Mouse (Mus musculus) heart, embryonic 15.5 days (tissue): ENCODE measurements around the gene Arid5b. TPM values are rescaled to one million over a fixed set of nuclear protein-coding genes. Genes with fewer than 3 reads are reported as not detected.

Source experiments
- ATAC-seq: fragments of 200-750 bp; cut with Nextera tagmentation; replicated peaks from 2 replicates; pipeline ENCODE4 v1.8.0; 2017; ENCODE audit warnings: low read depth, moderate TSS enrichment; ENCODE audit not compliant: insufficient number of reproducible peaks, insufficient read depth, low FRiP score
- H3K27ac ChIP-seq: fragments of 300-500 bp; sonication (generic); 2 replicates; pipeline ENCODE4 v1.5.1; 2015; ENCODE audit warnings: mild to moderate bottlenecking, inconsistent platforms
- H3K27me3 ChIP-seq: fragments of 300-500 bp; sonication (generic); 2 replicates; pipeline ENCODE4 v1.6.1; 2015; ENCODE audit warnings: inconsistent platforms
- H3K36me3 ChIP-seq: fragments of 300-500 bp; sonication (generic); 2 replicates; pipeline ENCODE4 v1.6.1; 2015; ENCODE audit warnings: mild to moderate bottlenecking, inconsistent platforms
- H3K4me1 ChIP-seq: fragments of 300-500 bp; sonication (generic); replicated peaks from 2 replicates; pipeline ENCODE4 v1.6.1; 2015; ENCODE audit warnings: inconsistent platforms
- H3K4me2 ChIP-seq: fragments of 300-500 bp; sonication (generic); 2 replicates; pipeline ENCODE4 v1.6.1; 2015; ENCODE audit warnings: inconsistent platforms, mild to moderate bottlenecking, moderate library complexity
- H3K4me3 ChIP-seq: fragments of 300-500 bp; sonication (generic); 2 replicates; pipeline ENCODE4 v1.5.1; 2015; ENCODE audit warnings: mild to moderate bottlenecking, inconsistent platforms
- H3K9ac ChIP-seq: fragments of 300-500 bp; sonication (generic); 2 replicates; pipeline ENCODE4 v1.6.1; 2015; ENCODE audit warnings: mild to moderate bottlenecking, inconsistent platforms
- H3K9me3 ChIP-seq: fragments of 300-500 bp; sonication (generic); replicated peaks from 2 replicates; pipeline ENCODE4 v1.6.1; 2016; ENCODE audit warnings: inconsistent platforms
- WGBS: fragments of 180-500 bp; shearing (Covaris S2); methylation state at CpG from one replicate; pipeline ENCODE4 v1.1.7; 2015; ENCODE audit warnings: mixed read lengths; 5-methylcytosine and 5-hydroxymethylcytosine counted together
- polyA plus RNA-seq: library from polyadenylated mRNA; unstranded; fragments of >200 nt; fragmentation: Nextera tagmentation; extraction: Ambion mirVana; gene quantifications from 2 replicates; pipeline ENCODE4 v1.2.1, GENCODE M21; 2015

Gene Arid5b
- polyA plus RNA-seq, 1 experiment from 2014 or later: 21.5 TPM

- WGBS: 100% methylated on average over 1 of the region's 1 CpGs
These were observed 220.2 kb downstream of the Arid5b start for GRCm38 (mm10) chr10:68058378-68058777.

GRCm38 (mm10) chr10:68057841-68058240 is 220.7 kb downstream of the Arid5b start:
- Histone ChIP-seq H3K4me1 (0 out of 2 replicates have a peak, but pooled peaks cover 3% of the 10 kb centered on the region), H3K9ac (no peak overlapping the region), H3K27ac (no peak overlapping the region), H3K36me3 (no peaks in the 10 kb centered on the region), H3K9me3 (no peaks in the 10 kb centered on the region), H3K27me3 (no peaks in the 10 kb centered on the region), H3K4me2 (no peak overlapping the region), H3K4me3 (no peak overlapping the region)
- 94% methylated on average over 3 of the region's 3 CpGs for WGBS
- no peak for ATAC-seq

More at GRCm38 (mm10) chr10:68058378-68058777, 220.2 kb downstream of the Arid5b start:
- no peaks in the 10 kb centered on the region for H3K9me3 ChIP-seq
- H3K4me1 ChIP-seq: 0 out of 2 replicates have a peak, but pooled peaks cover 3% of the 10 kb centered on the region
- H3K27me3 ChIP-seq: no peaks in the 10 kb centered on the region
- no peak overlapping the region for H3K9ac ChIP-seq
- H3K36me3 ChIP-seq: no peaks in the 10 kb centered on the region
- H3K27ac ChIP-seq: no peak overlapping the region
- H3K4me3 ChIP-seq: no peak overlapping the region
- no peak for ATAC-seq
- no peak overlapping the region for H3K4me2 ChIP-seq

- Histone ChIP-seq H3K27me3 (no peaks in the 10 kb centered on the region), H3K36me3 (no peaks in the 10 kb centered on the region), H3K9ac (no peak overlapping the region), H3K4me2 (no peak overlapping the region), H3K4me1 (0 out of 2 replicates have a peak, but pooled peaks cover 3% of the 10 kb centered on the region), H3K4me3 (no peak overlapping the region), H3K27ac (no peak overlapping the region), H3K9me3 (no peaks in the 10 kb centered on the region)
- ATAC-seq: no peak
- 80% methylated on average over 6 of the region's 6 CpGs for WGBS
These were observed 223.8 kb downstream of the Arid5b start for GRCm38 (mm10) chr10:68054706-68055105.

GRCm38 (mm10) chr10:68054131-68054530 is 224.4 kb downstream of the Arid5b start:
- Histone ChIP-seq H3K4me1 (0 out of 2 replicates have a peak, but pooled peaks cover 3% of the 10 kb centered on the region), H3K9me3 (no peaks in the 10 kb centered on the region), H3K4me2 (no peak overlapping the region), H3K4me3 (no peak overlapping the region), H3K36me3 (no peaks in the 10 kb centered on the region), H3K27me3 (no peaks in the 10 kb centered on the region), H3K9ac (no peak overlapping the region), H3K27ac (no peak overlapping the region)
- ATAC-seq: no peak
- WGBS: 82% methylated on average over 5 of the region's 5 CpGs

GRCm38 (mm10) chr10:68052307-68052706 is 226.2 kb downstream of the Arid5b start:
- peaks cover 3% of the 10 kb centered on the region; the same call in 1 of the 2 replicates for H3K4me1 ChIP-seq
- no peaks in the 10 kb centered on the region for H3K9me3 ChIP-seq
- no peak overlapping the region for H3K9ac ChIP-seq
- H3K4me2 ChIP-seq: no peak overlapping the region
- ATAC-seq: no peak
- no peaks in the 10 kb centered on the region for H3K36me3 ChIP-seq
- H3K27ac ChIP-seq: no peak overlapping the region
- 89% methylated on average over 8 of the region's 8 CpGs for WGBS
- no peaks in the 10 kb centered on the region for H3K27me3 ChIP-seq
- H3K4me3 ChIP-seq: no peak overlapping the region

- no peak for ATAC-seq
- Histone ChIP-seq H3K9me3 (no peaks in the 10 kb centered on the region), H3K4me2 (no peak overlapping the region), H3K27me3 (no peaks in the 10 kb centered on the region), H3K27ac (no peak overlapping the region), H3K4me3 (no peak overlapping the region), H3K36me3 (no peaks in the 10 kb centered on the region), H3K9ac (no peak overlapping the region), H3K4me1 (peaks cover under 1% of the 10 kb centered on the region; the same call in 1 of the 2 replicates)
- WGBS: 87% methylated on average over 14 of the region's 14 CpGs
These were observed 227.1 kb downstream of the Arid5b start for GRCm38 (mm10) chr10:68051316-68051933.

- Histone ChIP-seq H3K36me3 (no peaks in the 10 kb centered on the region), H3K9me3 (no peaks in the 10 kb centered on the region), H3K9ac (no peak overlapping the region), H3K4me1 (no peaks in the 10 kb centered on the region; the same call in 1 of the 2 replicates), H3K4me2 (no peak overlapping the region), H3K4me3 (no peak overlapping the region), H3K27ac (no peak overlapping the region), H3K27me3 (no peaks in the 10 kb centered on the region)
- no peak for ATAC-seq
- 89% methylated on average over 13 of the region's 13 CpGs for WGBS
These were observed 227.7 kb downstream of the Arid5b start for GRCm38 (mm10) chr10:68050882-68051281.

- 65% methylated on average over 8 of the region's 8 CpGs for WGBS
- H3K4me3 ChIP-seq: no peak overlapping the region
These were observed 229.8 kb downstream of the Arid5b start for GRCm38 (mm10) chr10:68048641-68049305.

DNA sequence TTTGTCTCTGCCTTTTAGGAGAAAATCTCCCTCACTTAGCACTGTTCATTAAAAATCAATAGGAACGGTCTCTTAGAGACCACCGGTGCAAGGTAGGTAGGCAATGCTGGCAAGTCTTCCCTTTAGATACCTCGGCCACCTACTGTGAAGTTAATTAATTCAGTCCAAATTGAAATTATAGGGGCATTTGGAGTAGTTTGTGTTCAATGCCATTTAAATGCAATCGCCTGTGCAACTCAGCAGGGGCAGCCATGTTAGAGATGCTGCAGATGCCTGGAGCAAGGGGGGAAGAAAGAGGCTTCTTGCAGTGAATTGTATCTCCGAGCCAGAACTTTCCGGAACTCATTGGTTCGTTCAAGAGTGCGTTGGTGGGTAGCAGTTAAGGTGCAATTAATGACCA is 233.7 kb downstream of the Arid5b start:
- WGBS: 94% methylated on average over 8 of the region's 8 CpGs
- H3K4me3 ChIP-seq: no peak overlapping the region
- no peak overlapping the region for H3K27ac ChIP-seq
- no peaks in the 10 kb centered on the region for H3K27me3 ChIP-seq
- 0 out of 2 replicates have a peak, but pooled peaks cover 3% of the 10 kb centered on the region for H3K36me3 ChIP-seq
- ATAC-seq: no peak
- H3K4me1 ChIP-seq: no peaks in the 10 kb centered on the region; the same call in 1 of the 2 replicates
- no peak overlapping the region for H3K9ac ChIP-seq
- no peaks in the 10 kb centered on the region for H3K9me3 ChIP-seq
- no peak overlapping the region for H3K4me2 ChIP-seq

More at GRCm38 (mm10) chr10:68048641-68049305, 229.8 kb downstream of the Arid5b start:
- no peaks in the 10 kb centered on the region for H3K9me3 ChIP-seq
- H3K27ac ChIP-seq: no peak overlapping the region
- ATAC-seq: no peak
- H3K36me3 ChIP-seq: no peaks in the 10 kb centered on the region
- no peaks in the 10 kb centered on the region for H3K27me3 ChIP-seq
- no peaks in the 10 kb centered on the region; the same call in 1 of the 2 replicates for H3K4me1 ChIP-seq
- H3K9ac ChIP-seq: no peak overlapping the region
- H3K4me2 ChIP-seq: no peak overlapping the region

DNA sequence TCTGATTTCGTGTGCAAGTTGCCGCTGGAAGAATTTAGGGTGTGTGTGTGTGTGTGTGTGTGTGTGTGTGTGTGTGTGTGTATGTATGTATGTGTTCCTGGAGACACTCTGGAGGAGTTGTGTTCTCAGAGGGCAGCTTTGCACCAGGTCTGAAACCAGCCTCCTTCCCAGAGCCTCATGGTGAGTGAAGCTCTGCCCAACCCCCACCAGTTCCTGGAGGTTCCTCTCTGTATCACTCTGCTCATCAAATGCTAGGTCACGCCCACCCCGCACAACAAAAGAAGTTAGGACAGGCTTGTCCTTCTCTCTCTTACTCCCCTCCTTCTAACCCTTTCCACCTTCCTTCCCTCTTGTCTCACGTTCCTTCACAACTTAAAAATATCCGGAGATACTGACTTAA is 234.6 kb downstream of the Arid5b start:
- no peaks in the 10 kb centered on the region; the same call in 1 of the 2 replicates for H3K4me1 ChIP-seq
- 45% methylated on average over 6 of the region's 6 CpGs for WGBS
- no peak overlapping the region for H3K9ac ChIP-seq
- H3K27me3 ChIP-seq: no peaks in the 10 kb centered on the region
- H3K4me3 ChIP-seq: no peak overlapping the region
- no peak for ATAC-seq
- 0 out of 2 replicates have a peak, but pooled peaks cover 3% of the 10 kb centered on the region for H3K36me3 ChIP-seq
- H3K9me3 ChIP-seq: no peaks in the 10 kb centered on the region
- no peak overlapping the region for H3K4me2 ChIP-seq
- H3K27ac ChIP-seq: no peak overlapping the region
